Mouse (Mus musculus) neural tube, embryonic 14.5 days (tissue): ENCODE measurements at regions not wholly inside any gene's neighbourhood (a gene's known extent, or its start where the extent isn't known, plus 50 kb on each side); places are given as distances from the start of the nearest gene placed in this dataset.
"Not testable (repeated sequence)": the region's sequence is repeated elsewhere in the genome, so short reads cannot be mapped to it uniquely, and the experiment has no call there.

Experiments used
- ATAC-seq: fragments of 200-750 bp; cut with Nextera tagmentation; 2 replicates; pipeline ENCODE4 v1.8.0; 2017; ENCODE audit warnings: low read depth, mild to moderate bottlenecking, moderate TSS enrichment, moderate library complexity
- H3K27ac ChIP-seq: fragments of 300-500 bp; sonication (generic); 2 replicates; pipeline ENCODE4 v1.5.1; 2014; ENCODE audit warnings: low read depth, mild to moderate bottlenecking, control low read depth, low read length, moderate library complexity, mixed read lengths
- H3K27me3 ChIP-seq: fragments of 300-500 bp; sonication (generic); 2 replicates; pipeline ENCODE4 v1.6.1; 2014; ENCODE audit warnings: low read length; ENCODE audit not compliant: control insufficient read depth, insufficient read depth
- H3K36me3 ChIP-seq: fragments of 300-500 bp; sonication (generic); 2 replicates; pipeline ENCODE4 v1.6.1; 2014; ENCODE audit warnings: low read length, mixed read lengths; ENCODE audit not compliant: control insufficient read depth, insufficient read depth
- H3K4me1 ChIP-seq: fragments of 300-500 bp; sonication (generic); 2 replicates; pipeline ENCODE4 v1.6.1; 2014; ENCODE audit warnings: low read length; ENCODE audit not compliant: control insufficient read depth, insufficient read depth
- H3K4me2 ChIP-seq: fragments of 300-500 bp; sonication (generic); 2 replicates; pipeline ENCODE4 v1.6.1; 2014; ENCODE audit warnings: mild to moderate bottlenecking, low read depth, low read length, control low read depth
- H3K4me3 ChIP-seq: fragments of 300-500 bp; sonication (generic); 2 replicates; pipeline ENCODE4 v1.5.1; 2014; ENCODE audit warnings: low read depth, low read length, control low read depth, mixed read lengths
- H3K9ac ChIP-seq: fragments of 300-500 bp; sonication (generic); replicated peaks from 2 replicates; pipeline ENCODE4 v1.6.1; 2014; ENCODE audit warnings: low read depth, mild to moderate bottlenecking, control low read depth, low read length, mixed read lengths
- H3K9me3 ChIP-seq: fragments of 300-500 bp; sonication (generic); 2 replicates; pipeline ENCODE4 v1.6.1; 2016; ENCODE audit warnings: low read length; ENCODE audit not compliant: control insufficient read depth
- WGBS: fragments of 180-500 bp; shearing (Covaris S2); extraction: QIAGEN DNeasy Blood & Tissue Kit; methylation state at CpG from one replicate; pipeline ENCODE4 v1.1.7; 2014; 5-methylcytosine and 5-hydroxymethylcytosine counted together

DNA sequence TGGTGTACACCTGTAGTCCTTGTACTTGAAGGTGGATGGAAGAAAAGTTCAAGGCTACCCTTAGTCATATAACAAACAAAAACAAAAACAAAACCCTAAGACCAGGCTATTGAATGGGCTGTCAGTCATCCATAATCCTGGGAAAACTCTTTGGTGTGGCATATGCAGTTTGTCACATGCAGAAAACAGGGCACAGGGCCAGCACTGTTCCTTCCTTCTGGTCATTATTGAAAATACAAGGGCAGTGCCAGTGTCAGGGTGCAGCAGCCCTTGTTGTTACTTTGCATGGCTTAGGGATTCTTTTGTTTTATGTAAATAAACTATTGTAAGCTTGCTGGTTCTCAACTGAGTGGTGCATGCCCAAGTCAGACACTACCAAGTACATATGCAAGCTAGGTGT is 623.1 kb upstream of the Chrm3 start:
- Histone ChIP-seq H3K27ac (no peak overlapping the region), H3K9ac (no peak overlapping the region), H3K4me1 (no peaks in the 10 kb centered on the region), H3K27me3 (no peaks in the 10 kb centered on the region), H3K4me3 (no peak overlapping the region), H3K4me2 (no peak overlapping the region), H3K9me3 (no peaks in the 10 kb centered on the region), H3K36me3 (no peaks in the 10 kb centered on the region)
- no peak for ATAC-seq

DNA sequence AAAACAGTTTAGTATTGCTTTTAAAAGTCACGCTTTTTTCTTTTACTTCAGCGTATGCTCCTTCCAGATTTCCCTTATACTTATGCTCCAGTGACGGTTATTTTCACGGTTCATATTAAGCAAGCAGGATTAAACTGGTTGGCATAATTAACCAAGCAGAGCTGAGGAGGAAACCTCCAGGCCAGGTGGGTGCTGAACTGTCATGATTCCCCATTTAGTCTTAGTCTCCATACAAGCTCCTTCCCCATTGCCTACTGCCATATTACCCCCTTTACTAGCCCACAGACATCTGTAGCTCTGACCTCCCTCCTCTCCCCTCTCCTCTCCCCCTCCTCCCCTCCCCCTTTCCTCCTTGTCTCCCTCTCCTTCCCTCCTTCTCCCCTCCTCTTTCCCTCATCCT is 621.9 kb upstream of the Chrm3 start:
- Histone ChIP-seq H3K4me2 (no peak overlapping the region), H3K9me3 (no peaks in the 10 kb centered on the region), H3K27me3 (no peaks in the 10 kb centered on the region), H3K9ac (no peak overlapping the region), H3K36me3 (no peaks in the 10 kb centered on the region), H3K4me3 (no peak overlapping the region), H3K4me1 (no peaks in the 10 kb centered on the region), H3K27ac (no peak overlapping the region)
- ATAC-seq = no peak
- 87% methylated on average over 4 of the region's 4 CpGs for WGBS

DNA sequence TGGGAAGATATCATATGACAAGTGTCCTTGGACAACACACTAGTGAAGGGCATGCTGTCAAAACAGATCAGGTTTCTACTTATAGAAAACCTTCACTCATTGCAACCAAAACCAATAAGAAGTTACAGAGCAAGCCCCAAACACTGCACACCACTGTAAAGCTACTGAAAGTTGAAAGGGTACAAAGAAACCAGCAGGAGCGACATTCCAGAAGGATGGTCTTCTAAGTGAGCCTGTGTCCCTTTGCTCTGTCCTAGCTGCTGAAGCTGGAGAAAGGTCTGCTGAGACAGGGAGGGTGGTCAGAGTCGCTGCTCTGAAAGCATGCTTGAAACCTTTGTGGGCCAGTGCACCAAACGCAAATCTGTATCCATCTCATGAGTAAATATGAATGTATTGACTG is 611.3 kb upstream of the Chrm3 start:
- H3K9me3 ChIP-seq = no peaks in the 10 kb centered on the region
- no peak for ATAC-seq
- H3K36me3 ChIP-seq = no peaks in the 10 kb centered on the region
- no peak overlapping the region for H3K9ac ChIP-seq
- H3K4me3 ChIP-seq = no peak overlapping the region
- WGBS = 84% methylated on average over 3 of the region's 3 CpGs
- H3K27ac ChIP-seq = no peak overlapping the region
- H3K4me1 ChIP-seq = no peaks in the 10 kb centered on the region
- H3K4me2 ChIP-seq = no peak overlapping the region
- no peaks in the 10 kb centered on the region for H3K27me3 ChIP-seq

DNA sequence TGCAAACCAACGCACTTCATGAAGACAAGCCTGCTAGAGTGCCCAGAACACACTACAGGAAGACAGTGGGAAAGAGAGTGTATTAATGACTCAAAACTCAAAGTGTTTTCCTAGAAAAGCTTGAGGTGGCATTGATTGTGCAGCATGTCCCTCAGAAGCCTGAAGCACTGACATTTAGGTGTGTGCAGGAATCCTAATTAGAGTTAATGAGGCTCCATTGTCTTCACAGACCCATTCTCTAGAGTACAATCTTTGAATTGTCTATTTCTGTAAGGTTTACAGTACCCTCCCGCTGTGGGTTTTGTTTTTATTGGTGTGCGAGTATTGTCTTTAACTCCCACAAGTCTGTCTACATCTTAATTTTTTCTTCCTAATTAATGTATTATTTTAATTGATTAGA is 610.1 kb upstream of the Chrm3 start:
- no peaks in the 10 kb centered on the region for H3K9me3 ChIP-seq
- 80% methylated on average over 3 of the region's 3 CpGs for WGBS
- H3K36me3 ChIP-seq = no peaks in the 10 kb centered on the region

DNA sequence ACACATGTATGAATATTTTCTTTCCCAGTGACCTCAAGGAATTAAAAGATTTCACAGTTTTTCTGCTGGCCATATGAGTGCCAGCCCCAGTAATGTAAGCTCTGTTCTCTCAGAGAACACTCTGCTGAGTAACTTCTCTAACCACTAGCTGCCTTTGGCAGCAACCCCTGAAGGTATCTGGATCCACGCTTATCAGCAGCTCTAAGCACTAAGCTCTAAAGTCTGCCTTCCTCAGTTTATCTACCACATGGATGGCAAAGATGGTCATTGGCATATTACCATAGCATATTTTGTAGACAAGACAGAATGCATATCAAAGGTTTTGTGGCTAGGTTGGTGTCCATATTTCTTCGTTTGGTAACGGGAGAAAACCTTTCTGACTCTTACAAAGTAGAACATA is 592.3 kb upstream of the Chrm3 start:
- Histone ChIP-seq H3K4me2 (no peak overlapping the region), H3K4me1 (no peaks in the 10 kb centered on the region), H3K4me3 (no peak overlapping the region), H3K36me3 (no peaks in the 10 kb centered on the region), H3K27ac (no peak overlapping the region), H3K9me3 (no peaks in the 10 kb centered on the region), H3K9ac (no peak overlapping the region), H3K27me3 (no peaks in the 10 kb centered on the region)
- WGBS = 94% methylated on average over 3 of the region's 3 CpGs
- ATAC-seq = no peak

More for the DNA sequence above, 610.1 kb upstream of the Chrm3 start:
- Histone ChIP-seq H3K4me3 (no peak overlapping the region), H3K27me3 (no peaks in the 10 kb centered on the region), H3K4me1 (no peaks in the 10 kb centered on the region), H3K27ac (no peak overlapping the region), H3K4me2 (no peak overlapping the region), H3K9ac (no peak overlapping the region)
- no peak for ATAC-seq

DNA sequence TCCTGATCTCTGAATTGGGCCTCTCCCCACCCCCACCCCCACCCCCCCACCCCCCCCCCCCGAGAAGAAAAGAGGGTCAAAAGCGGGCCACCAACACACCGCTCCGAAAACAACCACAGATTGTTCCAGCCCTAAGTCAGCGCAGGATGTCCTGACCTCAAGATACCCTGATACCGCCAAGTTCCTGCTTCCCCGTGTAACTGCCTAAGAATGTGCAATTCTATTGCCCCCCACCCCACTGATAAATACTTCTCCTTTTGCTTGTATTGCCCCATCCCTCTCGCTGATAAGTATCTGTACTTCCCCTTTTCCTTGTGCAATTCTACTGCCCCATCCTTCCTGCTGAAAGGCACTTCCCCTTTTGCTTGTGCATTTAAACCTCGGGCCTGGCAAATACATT is 590.0 kb upstream of the Chrm3 start:
- 81% methylated on average over 8 of the region's 9 CpGs for WGBS
- ATAC-seq, H3K36me3 ChIP-seq, H3K9me3 ChIP-seq, H3K4me2 ChIP-seq, H3K9ac ChIP-seq, H3K4me3 ChIP-seq, H3K27me3 ChIP-seq, H3K4me1 ChIP-seq, H3K27ac ChIP-seq: not testable (repeated sequence)

DNA sequence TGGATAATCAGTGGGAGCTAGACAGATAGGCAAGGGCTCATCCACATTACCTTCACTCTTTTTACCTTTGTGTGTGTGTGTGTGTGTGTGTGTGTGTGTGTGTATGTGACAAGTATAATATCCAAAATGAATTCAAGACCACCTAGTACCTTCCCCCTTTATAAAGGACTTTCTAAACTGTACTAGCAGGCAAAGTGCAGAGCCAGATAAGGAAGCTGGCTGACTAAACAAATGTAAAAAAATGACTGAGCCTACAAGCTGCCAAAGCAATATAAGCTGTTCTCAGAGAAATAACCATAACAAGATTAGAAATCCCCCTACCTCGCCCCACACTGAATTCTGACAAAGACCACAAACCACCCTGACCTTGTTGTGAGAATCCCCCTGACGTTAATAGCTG is 586.8 kb upstream of the Chrm3 start:
- ATAC-seq = no peak
- Histone ChIP-seq H3K9ac (no peak overlapping the region), H3K27ac (no peak overlapping the region), H3K4me1 (no peaks in the 10 kb centered on the region), H3K27me3 (no peaks in the 10 kb centered on the region), H3K36me3 (no peaks in the 10 kb centered on the region), H3K4me2 (no peak overlapping the region), H3K4me3 (no peak overlapping the region), H3K9me3 (no peaks in the 10 kb centered on the region)
- 80% methylated on average over 2 of the region's 2 CpGs for WGBS

DNA sequence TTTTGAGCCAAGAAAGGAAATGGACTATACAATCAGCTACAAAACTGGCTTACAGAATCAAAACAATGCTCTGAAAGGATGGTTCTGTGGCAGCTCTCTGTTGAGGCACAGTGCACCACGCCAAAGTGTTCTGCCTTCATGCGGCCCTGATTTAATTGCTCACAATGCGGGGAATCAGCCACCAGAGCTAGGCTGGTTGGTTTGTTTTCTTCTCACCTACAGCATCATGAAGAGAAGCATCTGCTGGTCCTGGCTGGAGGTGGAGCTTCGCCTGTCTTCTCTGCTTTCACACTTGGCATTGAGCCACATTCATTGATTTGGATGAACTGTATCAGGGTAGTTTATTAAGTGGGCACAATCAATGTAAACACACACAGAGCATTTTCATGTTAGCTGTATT is 583.2 kb upstream of the Chrm3 start:
- H3K9ac ChIP-seq = no peak overlapping the region
- H3K4me3 ChIP-seq = no peak overlapping the region
- no peaks in the 10 kb centered on the region for H3K27me3 ChIP-seq
- no peak; the same call in 1 of the 2 replicates for ATAC-seq
- WGBS = 76% methylated on average over 4 of the region's 4 CpGs
- H3K4me2 ChIP-seq = no peak overlapping the region
- H3K9me3 ChIP-seq = no peaks in the 10 kb centered on the region
- H3K36me3 ChIP-seq = no peaks in the 10 kb centered on the region
- no peak overlapping the region for H3K27ac ChIP-seq
- no peaks in the 10 kb centered on the region for H3K4me1 ChIP-seq

DNA sequence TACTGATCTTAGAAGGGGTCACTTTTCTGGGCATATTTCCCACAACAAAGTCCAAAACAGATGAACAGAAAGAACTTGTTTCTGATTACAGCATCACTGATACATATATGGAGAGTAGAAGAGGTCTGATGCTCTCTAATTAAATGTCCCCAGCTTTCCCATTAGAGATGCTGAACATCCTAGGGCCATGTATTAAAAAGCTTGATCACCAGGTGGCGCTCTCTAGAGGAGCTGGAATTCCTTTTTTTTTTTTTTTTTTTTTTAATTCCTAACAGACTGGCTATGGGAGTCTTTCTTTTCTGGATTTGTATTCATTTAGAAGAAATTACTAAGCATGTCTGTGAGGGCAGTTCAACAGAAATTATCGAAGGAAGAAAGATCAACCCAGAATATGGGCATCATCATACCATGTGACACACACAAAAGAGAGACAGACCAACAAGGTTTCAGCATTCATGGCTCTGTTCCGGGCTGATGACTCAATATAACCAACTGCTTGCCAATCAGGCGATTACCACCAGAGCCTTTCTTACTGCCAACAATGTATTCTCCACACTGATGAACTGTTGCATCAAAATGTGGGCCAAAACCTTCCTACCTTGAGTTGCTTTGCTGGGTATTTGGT is 581.5 kb upstream of the Chrm3 start:
- Histone ChIP-seq H3K4me2 (no peak overlapping the region), H3K9ac (no peak overlapping the region), H3K9me3 (no peaks in the 10 kb centered on the region), H3K27ac (no peak overlapping the region), H3K4me1 (no peaks in the 10 kb centered on the region), H3K27me3 (no peaks in the 10 kb centered on the region), H3K36me3 (no peaks in the 10 kb centered on the region), H3K4me3 (no peak overlapping the region)
- 64% methylated on average over 4 of the region's 4 CpGs for WGBS
- ATAC-seq = no peak

DNA sequence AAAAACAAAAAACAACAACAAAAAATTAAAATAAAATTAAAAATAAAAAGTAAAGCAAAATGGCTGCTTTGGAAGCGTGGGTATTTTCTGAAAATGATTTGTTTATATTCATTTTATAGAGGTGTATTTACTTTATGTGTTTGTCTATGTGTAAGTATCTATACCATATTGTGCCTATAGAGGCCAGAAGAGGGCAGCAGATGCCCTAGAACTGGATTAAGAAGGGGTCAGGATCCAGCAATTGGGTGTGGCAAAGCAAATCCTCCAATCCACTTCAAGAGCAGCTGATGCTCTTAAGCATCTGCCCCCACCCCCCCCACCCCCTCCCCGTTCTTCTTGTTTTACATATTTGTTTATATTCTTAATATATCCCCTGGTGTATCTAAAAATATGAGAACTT is 577.6 kb upstream of the Chrm3 start:
- no peaks in the 10 kb centered on the region for H3K9me3 ChIP-seq
- H3K4me1 ChIP-seq = no peaks in the 10 kb centered on the region
- 89% methylated on average over 2 of the region's 2 CpGs for whole genome bisulfite sequencing
- H3K9ac ChIP-seq = no peak overlapping the region
- ATAC-seq = no peak
- H3K27ac ChIP-seq = no peak overlapping the region
- H3K4me3 ChIP-seq = no peak overlapping the region
- no peaks in the 10 kb centered on the region for H3K36me3 ChIP-seq
- H3K4me2 ChIP-seq = no peak overlapping the region
- no peaks in the 10 kb centered on the region for H3K27me3 ChIP-seq
